Mouse (Mus musculus) forelimb bud, embryonic 11.5 days (tissue): ENCODE data around the gene Foxf1.

Source experiments
- DNase-seq: peaks from one replicate; pipeline ENCODE4 v3.0.0-alpha.2; 2012; ENCODE audit warnings: low read depth, low spot score

Gene Foxf1

GRCm38 (mm10) chr8:121082218-121083092 lies 1.7 kb upstream of the Foxf1 start:
- DNase-seq: no peak

GRCm38 (mm10) chr8:121083093-121083935 lies 872 bp upstream of the Foxf1 start:
- peak; percentile 68 for DNase-seq

GRCm38 (mm10) chr8:121083936-121084209 lies 313 bp upstream of the Foxf1 start:
- DNase-seq: no peak

GRCm38 (mm10) chr8:121085011-121085410 lies 825 bp downstream of the Foxf1 start:
- DNase-seq: no peak

GRCm38 (mm10) chr8:121085561-121085960 lies 1.4 kb downstream of the Foxf1 start:
- DNase-seq: no peak

- no peak for DNase-seq
Measured at GRCm38 (mm10) chr8:121086004-121086900, 2.1 kb downstream of the Foxf1 start.

GRCm38 (mm10) chr8:121088281-121088680 lies 4.1 kb downstream of the Foxf1 start:
- DNase-seq: no peak

- no peak for DNase-seq
Measured at GRCm38 (mm10) chr8:121088871-121089630, 4.9 kb downstream of the Foxf1 start.

GRCm38 (mm10) chr8:121089631-121090380 lies 5.6 kb downstream of the Foxf1 start:
- DNase-seq: no peak

GRCm38 (mm10) chr8:121090716-121091115 lies 6.5 kb downstream of the Foxf1 start:
- no peak for DNase-seq

GRCm38 (mm10) chr8:121092141-121092540 lies 8.0 kb downstream of the Foxf1 start:
- no peak for DNase-seq

GRCm38 (mm10) chr8:121092627-121093026 lies 8.4 kb downstream of the Foxf1 start:
- DNase-seq: peak; percentile 89

GRCm38 (mm10) chr8:121093496-121093895 lies 9.3 kb downstream of the Foxf1 start:
- DNase-seq: no peak

- peak; percentile 81 for DNase-seq
Measured at GRCm38 (mm10) chr8:121104049-121104818, 20.0 kb downstream of the Foxf1 start.

GRCm38 (mm10) chr8:121107668-121108656 lies 23.8 kb downstream of the Foxf1 start, which contains the start of gene Mthfsd:
TSS of gene Mthfsd (minus strand) at chr8:121108392.
- DNase-seq: peak; percentile 99

- DNase-seq: no peak
Measured at GRCm38 (mm10) chr8:121108657-121109056, 24.5 kb downstream of the Foxf1 start.

- DNase-seq: no peak
Measured at GRCm38 (mm10) chr8:121111145-121111907, 27.1 kb downstream of the Foxf1 start.
